Mouse (Mus musculus): ENCODE data around the gene Rap1gap2. TPM values are rescaled to one million over a fixed set of nuclear protein-coding genes. Genes with fewer than 3 reads are reported as not detected.

Rap1gap2 gene
- polyA plus RNA-seq, 1 experiment from 2014 or later: 12.4 TPM

DNA sequence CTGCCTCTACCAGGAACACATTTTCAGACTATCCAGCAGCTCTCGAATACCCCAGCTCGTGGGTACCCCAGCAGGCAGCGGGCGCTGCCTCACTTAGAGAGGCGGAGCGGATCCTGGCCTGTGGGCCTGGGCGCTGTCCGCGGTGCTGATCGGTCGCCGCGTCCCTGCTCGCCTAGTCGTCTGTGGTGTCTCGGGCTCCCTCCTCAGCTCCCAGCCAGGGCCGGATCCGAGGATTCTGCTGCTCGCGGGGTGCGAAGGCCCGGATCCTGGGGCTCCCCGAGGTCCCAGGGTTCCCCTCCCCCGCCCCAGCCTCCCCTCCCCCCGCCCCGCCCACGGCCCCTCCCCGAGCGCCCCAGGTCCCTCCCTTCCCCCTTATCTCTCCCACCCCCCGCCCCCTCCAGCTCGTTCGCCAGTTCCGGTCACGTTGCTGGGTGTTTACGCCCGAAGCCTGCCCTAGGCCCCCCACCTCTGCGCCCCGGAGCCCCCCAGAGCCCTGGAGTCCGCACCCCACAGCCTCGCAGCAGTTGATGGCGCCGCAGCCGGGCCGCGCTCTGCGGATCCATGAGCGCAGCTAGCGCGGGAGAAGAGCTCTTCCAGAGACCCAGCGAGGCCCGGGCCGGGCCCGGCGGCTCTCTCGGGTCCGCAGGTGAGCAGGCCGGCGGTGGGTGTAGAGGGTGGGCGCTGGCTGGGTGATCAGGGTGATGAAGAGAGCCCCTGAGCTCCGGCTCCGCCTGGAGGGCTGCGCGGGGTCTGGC, 8.7 kb upstream of the Rap1gap2 start, which contains the start of gene Ccdc92b:
Gene Ccdc92b (plus strand): TSS at position 405 of the 755 bp plus-strand sequence.
- peaks cover 16% of the 10 kb centered on the region for H3K4me1 ChIP-seq (replicated peaks)
- H3K9me3 ChIP-seq: no peaks in the 10 kb centered on the region

DNA sequence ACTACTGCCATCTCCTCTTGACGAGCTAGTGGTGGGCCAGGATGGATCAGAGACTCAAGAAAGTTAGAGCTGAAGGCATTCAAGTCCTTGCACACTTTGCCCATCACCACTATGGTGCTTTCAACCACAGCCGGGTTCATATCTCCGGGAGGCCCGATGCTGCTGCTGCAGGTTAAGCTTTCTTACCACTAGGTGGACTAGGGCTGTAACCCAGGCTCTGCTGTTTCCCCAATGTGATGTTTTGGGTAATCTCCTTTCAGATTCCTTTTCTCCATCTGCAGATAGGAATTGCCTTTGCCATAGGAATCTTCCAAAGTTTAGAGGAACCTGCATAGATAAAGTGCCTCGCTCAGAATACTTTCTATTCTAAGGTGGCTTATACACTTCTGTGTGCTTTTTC, 4.9 kb upstream of the Rap1gap2 start:
- peaks cover 34% of the 10 kb centered on the region for H3K27me3 ChIP-seq (replicated peaks)
- whole genome bisulfite sequencing: 53% methylated on average over 5 of the region's 5 CpGs
- no peak overlapping the region for H3K4me2 ChIP-seq (replicated peaks)
- no peak overlapping the region for H3K4me3 ChIP-seq (replicated peaks)
- no peak overlapping the region for H3K9ac ChIP-seq
- no peak for ATAC-seq
- H3K4me1 ChIP-seq (replicated peaks): peaks cover 13% of the 10 kb centered on the region
- no peaks in the 10 kb centered on the region for H3K36me3 ChIP-seq
- H3K9me3 ChIP-seq: no peaks in the 10 kb centered on the region
- no peak overlapping the region for H3K27ac ChIP-seq

More for the DNA sequence above, 8.7 kb upstream of the Rap1gap2 start, which contains the start of gene Ccdc92b:
- H3K27me3 ChIP-seq (replicated peaks): peaks cover 28% of the 10 kb centered on the region
- no peak within 1 kb of the TSS for H3K9ac ChIP-seq
- H3K27ac ChIP-seq: no peak within 1 kb of the TSS
- H3K4me2 ChIP-seq (replicated peaks): peak within 1 kb of the TSS; percentile 63
- H3K4me3 ChIP-seq (replicated peaks): peak within 1 kb of the TSS; percentile 32
- no peaks in the 10 kb centered on the region for H3K36me3 ChIP-seq
- under 1% methylated on average over 56 of the region's 63 CpGs for WGBS
- ATAC-seq: peak; percentile 87

DNA sequence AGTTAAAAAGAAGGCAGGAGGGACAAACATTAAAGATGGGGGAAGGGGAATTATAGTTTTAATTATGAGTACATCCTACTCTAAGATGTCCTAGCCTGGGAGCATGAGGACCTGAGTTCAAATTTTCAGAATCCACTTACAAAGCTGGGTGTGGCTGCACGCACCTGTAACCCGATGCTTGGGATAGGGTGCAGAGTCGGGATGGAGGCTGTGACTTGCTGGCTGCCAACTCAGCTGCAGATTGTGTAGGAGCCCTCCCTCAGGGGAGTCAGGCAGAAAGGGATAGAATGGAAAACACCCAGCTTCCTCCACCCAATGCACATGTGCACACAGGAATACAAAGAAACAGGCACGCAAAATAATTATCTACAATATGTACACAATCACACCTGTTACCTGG, 2.7 kb upstream of the Rap1gap2 start:
- Histone ChIP-seq H3K4me1 (replicated peaks) (peaks cover 8% of the 10 kb centered on the region; the same call in 1 of the 2 replicates), H3K9ac (no peak overlapping the region), H3K4me3 (replicated peaks) (no peak overlapping the region), H3K27me3 (replicated peaks) (peaks cover 32% of the 10 kb centered on the region), H3K4me2 (replicated peaks) (no peak overlapping the region), H3K27ac (no peak overlapping the region), H3K36me3 (no peaks in the 10 kb centered on the region), H3K9me3 (no peaks in the 10 kb centered on the region)
- ATAC-seq: no peak
- 53% methylated on average over 4 of the region's 4 CpGs for WGBS

DNA sequence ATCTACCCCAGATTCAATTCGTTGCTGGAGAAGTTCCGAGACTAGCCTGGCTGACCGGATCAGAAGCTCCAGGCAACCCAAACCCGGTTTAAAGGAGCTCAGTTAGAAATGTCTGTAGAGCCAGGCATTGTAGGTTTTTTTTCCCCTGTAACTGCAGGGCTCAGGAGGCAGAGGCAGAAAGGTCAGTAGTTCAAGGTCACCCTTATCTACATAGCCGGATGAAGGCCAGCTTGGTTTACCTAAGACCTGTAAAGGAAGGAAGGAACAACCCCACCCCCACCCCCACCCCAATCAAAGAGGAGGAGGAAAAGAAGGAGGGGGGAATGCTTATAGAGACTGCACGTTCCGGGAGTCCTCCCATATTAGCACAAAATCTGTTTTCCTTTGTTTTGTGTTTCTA, 722 bp upstream of the Rap1gap2 start:
- no peak for ATAC-seq
- WGBS: 9% methylated on average over 7 of the region's 7 CpGs
- Histone ChIP-seq H3K36me3 (no peaks in the 10 kb centered on the region), H3K27ac (no peak overlapping the region), H3K9ac (no peak overlapping the region), H3K4me3 (replicated peaks) (no peak overlapping the region), H3K4me2 (replicated peaks) (peak overlapping the region; percentile 76; the same call in 1 of the 2 replicates), H3K4me1 (replicated peaks) (peaks cover 8% of the 10 kb centered on the region; the same call in 1 of the 2 replicates), H3K9me3 (no peaks in the 10 kb centered on the region), H3K27me3 (replicated peaks) (peaks cover 32% of the 10 kb centered on the region)

- Histone ChIP-seq H3K9ac (no peak overlapping the region), H3K27ac (no peak overlapping the region), H3K9me3 (no peaks in the 10 kb centered on the region), H3K4me1 (replicated peaks) (peaks cover 8% of the 10 kb centered on the region; the same call in 1 of the 2 replicates), H3K4me2 (replicated peaks) (peak overlapping the region; percentile 76; the same call in 1 of the 2 replicates), H3K27me3 (replicated peaks) (peaks cover 26% of the 10 kb centered on the region), H3K4me3 (replicated peaks) (no peak overlapping the region), H3K36me3 (no peaks in the 10 kb centered on the region)
- WGBS: 24% methylated on average over 5 of the region's 5 CpGs
- ATAC-seq: no peak
These were observed 647 bp downstream of the Rap1gap2 start for GRCm38 (mm10) chr11:74610068-74610467.

GRCm38 (mm10) chr11:74602286-74602685, 8.4 kb downstream of the Rap1gap2 start:
- 80% methylated on average over 1 of the region's 1 CpGs for WGBS
- Histone ChIP-seq H3K27me3 (replicated peaks) (no peaks in the 10 kb centered on the region), H3K4me3 (replicated peaks) (no peak overlapping the region), H3K9me3 (no peaks in the 10 kb centered on the region), H3K36me3 (no peaks in the 10 kb centered on the region), H3K27ac (no peak overlapping the region), H3K4me2 (replicated peaks) (no peak overlapping the region), H3K4me1 (replicated peaks) (no peaks in the 10 kb centered on the region), H3K9ac (no peak overlapping the region)
- ATAC-seq: no peak

GRCm38 (mm10) chr11:74597990-74598337, 12.8 kb downstream of the Rap1gap2 start:
- Histone ChIP-seq H3K9ac (no peak overlapping the region), H3K4me1 (replicated peaks) (no peaks in the 10 kb centered on the region), H3K36me3 (no peaks in the 10 kb centered on the region), H3K27me3 (replicated peaks) (peaks cover 2% of the 10 kb centered on the region; the same call in 1 of the 2 replicates), H3K4me3 (replicated peaks) (no peak overlapping the region), H3K27ac (no peak overlapping the region), H3K4me2 (replicated peaks) (no peak overlapping the region), H3K9me3 (no peaks in the 10 kb centered on the region)
- ATAC-seq: no peak

DNA sequence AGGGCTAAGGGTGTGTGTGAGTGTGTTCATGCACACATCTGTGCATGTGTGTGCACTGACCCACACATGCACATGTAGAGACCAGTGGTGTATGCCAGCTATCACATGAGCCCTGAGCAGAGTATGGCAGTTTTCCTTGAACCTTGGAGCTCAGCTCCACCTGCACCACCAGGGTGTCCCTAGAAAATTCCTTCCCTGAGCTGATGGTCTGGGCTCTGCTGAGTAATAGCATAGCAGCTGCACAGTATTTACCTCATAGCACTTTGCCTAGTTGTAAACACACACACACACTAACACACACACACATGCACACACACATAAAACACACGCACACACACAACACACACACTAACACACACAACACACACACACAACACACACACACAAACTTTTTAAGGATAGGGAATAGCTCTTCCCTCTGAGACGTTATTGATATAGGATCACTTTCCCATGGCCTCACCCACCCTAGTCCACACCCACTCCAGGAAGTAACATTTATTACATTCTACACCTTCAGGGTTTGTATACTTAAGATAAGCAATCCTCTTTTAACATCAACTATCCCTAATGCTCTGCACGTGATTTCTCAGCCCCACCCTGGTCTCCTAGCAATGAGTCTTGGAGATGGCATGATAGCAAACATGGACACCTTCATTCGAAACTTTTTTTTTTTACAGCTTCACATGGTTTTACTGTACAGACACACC, 13.3 kb downstream of the Rap1gap2 start:
- Histone ChIP-seq H3K27ac (no peak overlapping the region), H3K4me2 (replicated peaks) (no peak overlapping the region), H3K9me3 (no peaks in the 10 kb centered on the region), H3K27me3 (replicated peaks) (peaks cover 7% of the 10 kb centered on the region), H3K4me3 (replicated peaks) (no peak overlapping the region), H3K9ac (no peak overlapping the region), H3K4me1 (replicated peaks) (no peaks in the 10 kb centered on the region), H3K36me3 (no peaks in the 10 kb centered on the region)
- peak; percentile 95 for ATAC-seq
- 46% methylated on average over 4 of the region's 4 CpGs for WGBS

GRCm38 (mm10) chr11:74592246-74592645, 18.5 kb downstream of the Rap1gap2 start:
- Histone ChIP-seq H3K4me3 (replicated peaks) (no peak overlapping the region), H3K27ac (no peak overlapping the region), H3K9ac (no peak overlapping the region), H3K4me2 (replicated peaks) (no peak overlapping the region), H3K27me3 (replicated peaks) (peaks cover 56% of the 10 kb centered on the region), H3K36me3 (no peaks in the 10 kb centered on the region), H3K9me3 (no peaks in the 10 kb centered on the region), H3K4me1 (replicated peaks) (peaks cover 6% of the 10 kb centered on the region; the same call in 1 of the 2 replicates)
- no peak for ATAC-seq
- WGBS: 77% methylated on average over 3 of the region's 3 CpGs

GRCm38 (mm10) chr11:74590691-74591090, 20.0 kb downstream of the Rap1gap2 start:
- Histone ChIP-seq H3K36me3 (no peaks in the 10 kb centered on the region), H3K27me3 (replicated peaks) (peaks cover 60% of the 10 kb centered on the region), H3K4me3 (replicated peaks) (no peak overlapping the region), H3K4me1 (replicated peaks) (peaks cover 6% of the 10 kb centered on the region; the same call in 1 of the 2 replicates), H3K27ac (no peak overlapping the region), H3K9me3 (no peaks in the 10 kb centered on the region), H3K4me2 (replicated peaks) (no peak overlapping the region), H3K9ac (no peak overlapping the region)
- WGBS: 36% methylated on average over 13 of the region's 13 CpGs
- ATAC-seq: no peak

- WGBS: 2% methylated on average over 25 of the region's 25 CpGs
- peaks cover 6% of the 10 kb centered on the region; the same call in 1 of the 2 replicates for H3K4me1 ChIP-seq (replicated peaks)
- no peak overlapping the region for H3K27ac ChIP-seq
- ATAC-seq: no peak
- no peak overlapping the region for H3K9ac ChIP-seq
- peak overlapping the region; percentile 71 for H3K4me2 ChIP-seq (replicated peaks)
- no peaks in the 10 kb centered on the region for H3K9me3 ChIP-seq
- peaks cover 60% of the 10 kb centered on the region for H3K27me3 ChIP-seq (replicated peaks)
- H3K36me3 ChIP-seq: no peaks in the 10 kb centered on the region
- H3K4me3 ChIP-seq (replicated peaks): peak overlapping the region; percentile 38
These were observed 20.5 kb downstream of the Rap1gap2 start for GRCm38 (mm10) chr11:74590239-74590596.

DNA sequence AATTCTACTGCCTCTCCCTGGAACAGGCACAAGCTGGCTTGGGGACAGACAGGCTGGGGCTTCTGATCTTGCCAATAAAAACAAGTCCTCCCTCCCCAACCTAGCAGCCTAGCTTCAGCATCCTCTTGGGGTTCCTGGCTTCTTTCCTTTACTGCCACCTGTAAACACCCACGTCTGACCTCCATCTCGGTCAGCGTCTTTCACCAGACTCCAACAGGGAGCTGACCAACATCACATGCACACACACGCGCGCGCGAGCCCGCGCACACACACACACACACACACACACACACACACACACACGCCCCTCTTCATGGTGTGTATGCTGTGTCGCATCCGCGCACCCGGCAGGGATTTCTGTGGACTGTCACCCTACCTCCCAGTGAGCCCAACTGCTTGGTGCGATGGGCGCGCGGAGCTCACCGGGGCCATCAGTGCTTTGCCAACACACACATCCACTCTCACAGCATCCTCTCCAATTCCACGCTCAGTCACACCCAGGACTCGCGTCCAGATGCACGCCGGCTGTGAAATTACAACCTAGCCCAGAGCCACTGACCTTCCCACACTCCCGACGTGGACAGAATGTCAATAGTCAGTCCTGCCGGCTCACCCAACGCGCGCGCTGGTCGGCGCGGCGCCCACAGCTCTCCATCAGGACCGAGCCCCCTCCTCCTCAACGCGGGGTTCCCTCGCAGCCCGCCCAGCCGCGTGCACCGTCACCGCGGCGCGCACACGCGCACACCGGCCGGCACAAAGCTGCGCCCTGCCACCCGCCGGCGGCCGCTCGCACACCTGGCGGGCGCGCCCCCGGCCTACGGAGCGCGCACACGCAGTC, 21.1 kb downstream of the Rap1gap2 start:
- Histone ChIP-seq H3K4me2 (replicated peaks) (peak overlapping the region; percentile 71), H3K4me3 (replicated peaks) (peak overlapping the region; percentile 38), H3K36me3 (no peaks in the 10 kb centered on the region), H3K9me3 (no peaks in the 10 kb centered on the region), H3K4me1 (replicated peaks) (peaks cover 6% of the 10 kb centered on the region; the same call in 1 of the 2 replicates), H3K27me3 (replicated peaks) (peaks cover 60% of the 10 kb centered on the region), H3K9ac (0 out of 2 replicates have a peak overlapping the region, but pooled peaks have one; percentile 14), H3K27ac (no peak overlapping the region)
- WGBS: 6% methylated on average over 66 of the region's 66 CpGs
- 0 out of 2 replicates have a peak, but pooled peaks have one; percentile 25 for ATAC-seq
